Mouse (Mus musculus) cerebellum, adult 11 months (tissue): Measurements from ENCODE around the gene Marc2.

Experiments
- DNase-seq: peaks from one replicate; pipeline ENCODE4 v3.0.0; 2022

Gene Marc2

DNA sequence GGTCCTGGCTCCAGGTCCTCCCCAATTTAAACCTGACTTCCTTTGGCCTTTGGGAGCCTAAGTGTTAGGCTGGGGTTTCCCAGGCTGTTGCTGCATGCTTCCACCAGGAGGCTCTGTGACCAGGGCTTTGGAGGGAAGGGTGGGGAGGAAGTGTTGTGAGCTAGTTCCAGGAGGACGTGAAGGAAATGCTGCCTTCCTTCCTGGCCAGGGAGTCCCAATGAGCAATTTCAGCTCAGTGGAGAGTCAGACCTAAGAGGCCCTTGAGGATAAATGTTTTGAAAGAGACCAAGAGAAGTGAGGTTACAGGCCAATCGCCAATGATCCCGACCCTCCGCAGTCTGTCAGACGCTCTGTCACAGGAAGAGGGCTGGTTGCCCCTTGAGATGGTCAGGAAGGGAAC, 7.1 kb upstream of the Marc2 start:
- peak; percentile 45 for DNase-seq

DNA sequence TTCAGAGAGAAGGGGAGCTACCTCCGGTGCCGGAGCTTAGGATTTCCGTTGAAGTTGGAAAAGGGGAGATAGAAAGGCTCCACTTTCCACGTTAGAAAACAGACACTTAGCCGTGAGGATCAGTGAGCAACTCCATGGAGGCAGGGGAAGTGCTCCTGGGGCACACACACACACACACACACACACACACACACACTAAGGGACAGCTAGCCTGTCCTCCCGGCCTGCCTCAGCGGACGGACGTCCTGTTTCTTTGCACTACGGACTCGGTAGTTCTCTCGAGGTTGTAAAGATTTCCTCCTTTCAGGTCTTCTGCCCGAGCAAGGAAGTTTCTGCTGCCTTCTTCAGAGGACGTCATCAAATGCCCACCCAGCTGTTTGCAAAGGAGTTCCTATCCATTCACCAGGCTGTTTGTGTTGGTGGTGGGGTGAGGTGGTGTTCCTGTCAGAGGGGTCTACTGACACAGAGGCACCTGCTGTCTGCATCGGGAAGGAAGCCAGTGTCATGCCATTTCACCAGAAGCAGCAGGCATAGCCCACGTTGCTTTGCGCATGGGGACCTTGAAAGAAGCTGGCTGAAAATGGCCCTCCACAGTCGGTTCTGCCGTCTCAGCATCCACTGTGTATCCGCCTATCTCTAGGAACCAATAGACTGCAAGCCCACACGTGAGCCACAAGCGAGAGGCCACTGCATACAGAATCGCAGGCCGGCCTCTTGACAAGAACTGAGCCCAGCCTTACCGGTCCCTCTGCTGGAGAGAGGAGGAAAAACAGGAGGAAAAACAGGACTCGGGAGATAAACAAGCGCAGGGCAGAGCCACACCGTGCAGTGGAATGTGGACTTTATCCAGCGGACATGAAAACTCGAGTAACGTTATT, 5.7 kb upstream of the Marc2 start:
- DNase-seq: peak; percentile 63

DNA sequence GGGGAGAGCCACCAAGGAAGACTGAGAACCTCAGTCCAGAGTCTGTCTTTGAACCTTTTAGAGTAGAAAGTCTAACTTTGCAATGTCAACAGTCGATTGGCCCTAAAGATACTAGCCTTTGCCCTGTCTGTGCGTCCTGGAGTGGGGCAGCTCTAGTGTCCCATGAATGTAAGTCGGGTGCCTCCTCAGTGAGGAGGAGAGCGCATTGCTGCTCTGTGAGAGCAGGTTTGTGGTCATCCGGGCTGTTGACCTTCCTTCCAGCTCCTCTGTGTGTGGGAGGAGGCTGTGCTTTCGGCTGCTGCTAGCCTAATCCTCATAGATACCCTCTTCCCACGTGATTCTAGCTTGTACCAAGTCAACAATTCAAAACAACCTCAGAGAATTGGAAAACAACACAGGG, 4.9 kb upstream of the Marc2 start:
- no peak for DNase-seq

DNA sequence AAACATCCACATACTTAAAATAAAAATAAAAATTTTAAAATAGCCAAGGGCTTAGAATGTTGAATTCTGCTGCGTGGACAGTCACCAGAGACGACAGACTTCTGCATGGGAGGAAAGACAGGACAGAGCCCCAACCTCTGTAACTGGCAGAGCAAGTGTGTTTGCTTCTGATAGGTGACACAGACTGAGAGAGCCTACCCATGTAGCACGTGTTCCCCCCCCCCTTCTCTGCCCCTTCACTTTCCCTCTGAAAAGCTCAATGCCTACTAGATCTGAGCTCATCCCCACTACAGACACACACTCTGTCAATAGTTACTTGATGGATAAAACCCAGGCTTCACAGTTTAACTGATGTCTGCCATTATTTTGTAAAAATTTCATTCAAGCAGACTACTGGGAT, 722 bp upstream of the Marc2 start:
- no peak for DNase-seq

DNA sequence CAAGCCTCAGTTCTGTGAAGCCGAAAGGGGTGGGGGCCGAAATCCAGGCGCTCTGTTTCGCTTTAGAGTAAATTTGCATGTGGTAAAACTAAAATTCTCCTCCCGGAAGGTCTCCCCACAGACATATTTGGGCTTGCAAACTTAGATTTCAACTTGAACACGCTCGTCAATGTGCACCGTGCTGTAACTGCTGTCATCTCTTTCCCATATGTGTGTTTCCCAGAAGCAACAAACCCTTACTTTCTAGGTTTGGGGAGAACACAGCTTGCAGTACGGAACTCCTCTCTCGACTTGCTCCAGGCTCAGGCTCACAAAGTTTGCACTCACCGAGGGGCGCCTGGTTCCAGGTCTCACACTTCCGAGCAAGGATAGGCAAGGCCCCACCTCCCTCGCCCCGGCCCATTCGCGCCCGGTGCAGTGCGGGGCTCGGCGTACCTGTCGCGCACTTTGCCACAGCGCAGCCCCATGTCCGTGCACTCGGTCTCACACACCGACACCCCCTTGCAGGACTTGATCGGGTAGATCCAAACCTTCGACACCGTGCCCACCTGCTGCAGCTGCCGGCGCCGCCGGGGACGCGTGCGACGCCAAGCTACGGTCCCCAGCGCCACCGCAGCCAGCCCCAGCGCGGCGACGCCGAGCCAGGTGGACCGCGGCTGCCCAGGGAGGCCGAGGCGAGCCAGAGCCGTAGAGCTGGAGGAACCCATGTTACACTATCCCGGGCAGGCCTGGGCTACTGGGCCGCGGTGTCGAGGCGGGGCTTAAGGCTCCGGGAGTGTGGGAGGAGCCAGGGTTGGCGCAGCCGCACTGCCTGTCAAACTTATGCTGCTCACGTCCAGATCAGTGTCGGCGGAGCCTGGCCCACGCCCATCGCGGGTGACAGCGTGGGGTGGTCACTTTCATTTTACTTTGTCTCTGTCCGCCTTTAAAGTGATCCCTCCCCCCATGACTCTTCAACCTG, 860 bp downstream of the Marc2 start:
- peak; percentile 79 for DNase-seq

DNA sequence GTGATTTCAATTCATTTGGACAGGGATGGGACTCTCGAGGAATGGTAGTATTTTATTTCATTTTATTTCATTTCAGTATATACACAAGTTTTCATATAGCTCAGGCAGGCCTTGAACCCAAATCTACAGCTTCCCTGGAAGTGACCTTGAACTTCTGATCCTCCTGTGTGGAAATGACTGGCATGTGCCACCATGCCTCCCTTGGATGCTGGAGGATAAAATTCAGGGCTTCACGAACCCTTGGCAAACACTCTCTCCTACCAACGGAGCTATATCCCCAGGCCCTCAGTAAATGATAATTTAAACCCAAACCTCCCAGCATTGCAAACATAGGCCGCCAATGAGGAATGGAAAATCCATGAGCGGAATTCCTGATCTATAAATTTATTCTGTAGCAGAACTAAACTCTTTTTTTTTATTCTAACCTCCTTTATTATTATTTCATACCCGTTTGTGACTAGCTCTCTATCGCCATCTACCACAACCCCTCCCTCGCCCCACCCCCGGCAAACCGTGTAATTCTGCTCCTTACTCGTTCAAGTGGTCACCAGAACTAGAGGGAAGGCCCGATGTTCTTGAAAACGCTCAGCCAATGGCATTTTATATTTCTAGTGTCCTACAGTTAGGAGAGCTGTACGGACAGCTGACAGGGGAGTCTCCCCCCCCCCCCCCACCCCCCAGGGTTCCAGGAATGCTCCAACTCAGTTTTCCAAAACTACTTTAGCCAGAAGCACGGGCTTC, 1.8 kb downstream of the Marc2 start:
- no peak for DNase-seq

DNA sequence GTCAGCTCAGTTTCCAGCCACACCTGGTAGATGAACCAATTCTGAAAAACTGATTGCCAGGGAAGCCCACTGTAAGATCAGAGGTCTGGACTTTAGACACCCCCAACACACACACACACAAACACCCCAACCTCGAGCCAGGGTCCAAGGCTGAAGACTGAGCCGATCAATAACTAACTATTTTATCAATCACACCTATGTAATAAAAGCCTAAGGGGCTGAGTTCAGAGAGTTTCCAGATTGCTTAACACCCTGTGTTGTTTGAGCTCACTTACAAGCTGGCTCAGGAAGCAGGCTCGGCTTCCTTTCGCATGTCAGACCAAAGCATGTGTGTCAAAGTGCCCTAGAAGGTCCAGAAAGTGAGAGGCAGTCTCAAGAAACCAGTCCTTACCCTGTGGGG, 8.6 kb downstream of the Marc2 start:
- DNase-seq: no peak

DNA sequence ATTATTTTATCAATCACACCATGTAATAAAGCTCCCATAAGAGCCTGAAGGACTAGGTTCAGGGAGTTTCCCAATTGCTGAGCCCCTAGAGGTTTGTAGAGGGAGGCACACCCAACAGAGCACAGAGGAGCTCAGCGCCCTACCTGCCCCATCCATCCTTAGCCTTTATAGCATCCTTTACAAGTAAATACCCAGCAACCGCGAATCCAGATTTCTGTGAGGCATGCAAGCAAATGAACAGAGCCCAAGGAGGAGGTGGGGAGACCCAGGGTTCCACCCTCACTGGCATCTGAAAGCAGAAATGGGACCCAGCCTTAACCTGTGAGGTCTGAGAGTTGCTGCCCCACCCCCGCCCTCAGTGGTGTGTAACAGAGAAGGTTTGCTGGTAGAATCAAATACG, 9.9 kb downstream of the Marc2 start:
- no peak for DNase-seq

DNA sequence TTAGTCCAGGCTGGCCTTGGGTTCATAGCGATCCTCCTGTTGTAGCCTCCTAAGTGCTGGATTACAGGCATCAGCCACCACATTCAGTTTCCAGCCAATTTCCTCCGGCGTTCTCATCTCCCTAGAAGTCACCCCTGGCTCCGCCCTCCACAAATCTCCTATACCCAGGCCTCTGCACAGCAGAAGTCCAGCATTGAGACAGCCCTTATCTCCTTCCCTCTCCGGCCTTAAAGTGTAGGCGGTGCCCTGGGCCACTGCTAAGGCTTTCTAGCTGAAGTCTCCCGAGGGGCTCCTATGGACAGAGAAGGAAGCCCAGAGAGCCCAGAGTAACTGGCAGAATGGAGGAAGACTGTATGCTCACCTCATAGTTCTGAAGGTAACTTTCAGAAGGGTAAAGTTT, 12.8 kb downstream of the Marc2 start:
- no peak for DNase-seq

DNA sequence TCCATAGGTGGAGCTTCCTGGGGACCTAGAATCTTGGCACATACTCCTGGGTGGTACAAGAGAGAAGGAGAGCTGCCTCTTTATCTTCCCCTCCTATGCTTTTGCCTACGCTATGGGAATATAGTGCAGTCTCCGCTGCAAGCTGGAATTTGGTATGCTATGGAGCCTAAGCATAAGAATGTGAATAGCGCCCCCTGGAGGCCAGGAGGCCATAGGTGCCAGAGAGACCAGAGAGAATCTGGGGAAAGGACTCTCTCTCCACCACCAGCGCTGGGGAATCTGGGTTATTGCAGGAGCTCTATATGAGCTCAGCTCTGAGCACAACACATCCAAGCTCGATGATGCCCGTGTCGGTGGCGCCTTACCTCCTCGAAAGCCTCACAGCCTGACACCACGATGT, 14.0 kb downstream of the Marc2 start:
- DNase-seq: no peak

DNA sequence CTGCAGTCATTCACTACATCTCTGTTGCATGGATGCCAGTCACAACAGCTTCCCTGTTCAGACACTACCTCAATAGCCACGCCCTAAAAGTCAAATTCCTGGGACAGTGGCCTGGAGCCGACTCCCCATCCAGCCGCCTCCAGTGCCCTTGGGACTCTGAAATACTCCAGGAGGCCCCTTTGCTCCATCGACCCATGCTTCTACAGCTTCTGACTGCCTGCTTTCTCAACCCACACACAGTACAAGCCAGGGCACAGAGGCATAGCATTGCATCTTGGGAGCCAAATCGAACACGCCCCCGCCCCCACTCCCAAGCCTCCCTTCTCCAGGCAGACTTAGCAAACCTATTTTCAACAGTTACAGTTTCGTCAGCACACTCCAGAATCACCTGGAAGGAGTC, 16.4 kb downstream of the Marc2 start:
- DNase-seq: no peak

DNA sequence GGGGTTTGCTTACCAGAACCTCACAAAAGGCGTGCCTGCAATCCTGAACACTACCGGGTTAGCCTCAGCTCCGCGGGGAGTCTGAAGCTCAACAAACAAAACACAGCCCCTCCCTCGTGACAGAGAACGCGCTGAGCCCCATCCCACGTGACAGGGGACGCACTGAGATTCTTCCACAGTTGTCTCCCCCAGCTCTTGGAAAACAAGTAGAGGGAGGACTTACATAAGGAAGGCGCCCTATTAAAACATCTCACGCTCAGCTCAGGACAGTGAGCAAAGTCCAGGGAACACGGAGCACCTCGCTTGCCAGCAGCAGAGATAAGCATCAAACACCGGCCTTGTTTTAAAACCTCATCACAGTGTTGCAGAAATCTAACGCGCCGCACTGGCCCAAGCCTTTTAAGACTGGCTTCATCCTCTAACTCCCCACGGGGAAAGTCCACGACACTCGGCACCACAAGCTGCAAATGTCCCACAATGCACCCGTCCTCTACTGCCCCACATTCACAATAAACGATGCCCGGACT, 19.0 kb downstream of the Marc2 start:
- DNase-seq: no peak

DNA sequence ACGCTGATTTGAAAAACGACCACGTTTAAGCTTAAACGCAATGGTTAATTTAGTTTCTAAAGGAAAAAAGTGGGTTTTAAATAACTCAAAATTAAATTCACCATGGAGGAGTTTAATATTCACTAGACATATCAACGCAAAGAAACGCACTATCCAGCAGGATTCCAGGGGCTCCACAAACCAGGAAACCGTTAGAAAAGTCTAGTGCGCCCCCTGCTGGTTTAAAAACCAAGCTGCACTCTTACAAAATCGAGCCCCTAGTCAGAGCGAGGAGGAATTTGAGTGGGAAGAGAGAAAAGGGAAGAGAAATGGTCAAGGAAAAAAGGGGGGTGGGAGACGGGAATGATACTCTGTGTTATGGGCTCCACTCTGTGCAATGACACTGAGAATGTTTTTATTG, 21.2 kb downstream of the Marc2 start:
- DNase-seq: no peak

DNA sequence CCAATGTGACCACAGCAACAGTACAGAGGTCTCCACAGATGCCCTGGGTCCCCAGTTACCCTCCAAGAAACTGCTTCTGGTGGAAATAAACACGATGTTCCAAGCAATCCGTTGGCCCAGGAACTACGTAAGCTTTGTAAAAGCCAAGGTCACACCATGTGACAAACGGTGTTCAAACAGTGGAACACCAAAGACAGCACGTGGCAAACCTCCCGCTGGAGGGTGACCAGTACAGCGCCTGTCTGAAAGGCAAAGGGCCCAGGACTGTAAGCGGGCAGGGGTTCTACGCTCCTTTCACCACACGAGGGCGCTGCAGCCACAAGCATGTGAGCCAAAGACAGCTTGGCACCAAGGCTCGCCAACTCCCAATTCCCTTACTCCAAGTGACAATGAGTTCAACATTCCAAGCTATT, 21.8 kb downstream of the Marc2 start:
- DNase-seq: peak; percentile 76

DNA sequence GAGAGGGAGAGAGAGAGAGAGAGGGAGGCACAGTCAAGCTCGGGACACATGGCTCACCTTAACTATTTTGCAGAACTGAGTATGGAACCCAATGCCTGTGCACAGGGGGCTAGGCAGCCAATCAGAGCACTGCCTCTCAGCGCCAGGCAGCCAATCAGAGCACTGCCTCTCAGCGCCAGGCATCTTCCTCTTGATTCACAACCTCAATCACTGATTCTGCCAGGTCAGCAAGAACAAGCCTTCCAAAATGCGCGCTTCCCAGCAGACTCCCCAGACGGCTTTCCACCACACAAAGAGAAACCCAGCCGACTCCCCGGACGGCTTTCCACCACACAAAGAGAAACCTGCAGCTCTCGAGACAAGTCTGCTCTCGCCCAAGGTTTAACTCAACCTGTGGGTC, 23.6 kb downstream of the Marc2 start:
- DNase-seq: no peak

DNA sequence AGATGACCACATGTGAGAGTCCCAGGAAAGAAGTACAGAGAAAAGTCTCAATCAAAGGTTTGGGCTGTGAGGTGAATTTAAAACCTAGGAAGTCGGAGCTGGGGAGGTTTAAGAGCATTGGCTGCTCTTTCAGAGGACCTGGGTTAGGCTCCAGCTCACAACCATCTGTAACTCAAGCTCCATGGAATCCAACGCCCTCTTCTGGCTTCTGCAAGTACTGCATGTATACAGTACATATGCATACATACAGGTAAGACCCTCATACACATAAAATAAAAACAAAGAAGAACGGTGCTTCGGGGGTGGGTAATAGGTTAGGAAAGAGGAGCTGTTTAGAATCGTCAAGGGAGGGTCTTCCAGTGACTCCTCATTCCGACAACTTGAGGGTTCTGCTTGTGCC, 28.5 kb downstream of the Marc2 start:
- DNase-seq: no peak

DNA sequence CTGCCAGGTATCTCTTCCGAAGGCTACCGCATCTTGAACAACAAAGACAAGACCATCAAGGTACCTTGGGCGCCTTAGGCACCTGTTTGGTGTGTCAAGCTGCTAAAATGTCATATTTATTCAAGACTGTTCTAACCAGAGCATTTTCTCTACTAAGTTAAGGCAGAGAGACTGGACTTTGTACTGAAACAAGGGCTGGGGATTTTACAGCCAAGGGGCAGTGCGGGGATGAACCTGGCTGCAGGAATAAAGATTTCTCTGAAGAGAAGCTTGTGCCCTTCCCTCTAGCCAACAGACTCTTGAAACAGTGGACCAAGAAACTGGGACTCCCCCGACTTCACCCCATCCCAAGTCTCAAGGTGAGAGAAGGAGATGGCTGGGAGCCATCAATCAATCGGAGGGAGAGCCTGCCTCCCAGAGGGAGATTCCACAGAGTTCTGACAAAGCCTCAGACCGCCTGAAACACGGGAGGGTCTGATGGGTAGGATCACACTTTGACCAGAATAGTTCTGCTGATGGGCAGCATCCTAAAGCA, 34.5 kb downstream of the Marc2 start:
- no peak for DNase-seq

DNA sequence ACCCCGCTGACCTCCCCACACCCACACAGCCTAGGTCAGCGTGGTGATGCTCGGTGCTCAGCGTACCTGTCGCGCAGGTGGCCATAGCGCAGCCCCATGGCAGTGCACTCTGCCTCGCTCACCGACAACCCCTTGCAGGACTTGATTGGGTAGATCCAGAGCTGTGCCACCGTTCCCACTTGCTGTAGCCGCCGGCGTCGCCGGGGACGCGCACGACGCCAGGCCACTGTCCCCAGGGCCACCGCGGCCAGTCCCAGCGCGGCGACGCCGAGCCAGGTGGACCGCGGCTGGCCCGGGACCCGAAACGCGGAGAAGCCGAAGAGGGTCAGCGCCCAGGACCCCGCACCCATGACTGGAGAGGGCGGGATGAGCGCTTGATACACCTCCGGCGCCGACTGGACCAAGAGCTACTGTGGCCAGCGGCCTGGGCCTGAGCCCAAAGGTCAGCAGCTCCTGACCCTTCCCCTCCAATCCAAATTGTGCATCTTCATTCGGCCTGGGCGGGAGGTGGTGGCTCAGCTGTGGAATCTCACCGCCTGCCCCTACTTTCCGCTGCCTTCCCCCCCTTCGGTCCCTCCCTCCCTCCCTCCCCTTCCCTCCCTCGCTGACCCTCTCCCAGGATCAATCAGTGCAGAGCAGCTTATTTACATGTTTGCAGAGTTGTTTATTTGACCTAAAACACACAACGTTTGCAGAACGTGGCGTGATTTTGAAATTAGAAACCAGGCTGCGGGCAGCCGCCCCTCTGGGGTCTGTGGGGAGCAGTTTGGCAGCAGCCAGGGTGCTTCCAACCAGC, 35.3 kb downstream of the Marc2 start, which contains the start of gene Marc1:
TSS of gene Marc1 (minus strand) at position 534 of the 796 bp plus-strand sequence.
- DNase-seq: no peak

DNA sequence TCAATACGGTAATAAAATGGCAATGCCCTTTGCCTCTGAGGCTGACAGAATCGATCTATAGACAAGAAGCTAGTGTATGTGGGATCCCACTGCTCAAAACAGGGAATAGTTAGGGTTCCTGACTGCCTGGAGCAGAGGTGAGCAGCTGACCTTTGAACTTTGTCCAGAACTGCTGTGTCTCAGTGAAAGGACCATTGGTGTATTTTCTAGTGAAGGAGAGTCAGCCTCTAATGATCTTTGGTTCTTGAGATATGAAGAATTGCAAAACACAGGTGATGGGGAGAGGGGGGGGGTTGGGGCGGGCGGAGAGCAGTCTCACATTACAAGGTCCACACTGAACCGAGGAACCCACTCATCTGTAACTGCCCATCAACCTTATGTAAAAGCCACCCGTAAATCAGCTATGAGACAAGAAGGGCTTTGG, 36.7 kb downstream of the Marc2 start:
- no peak for DNase-seq

DNA sequence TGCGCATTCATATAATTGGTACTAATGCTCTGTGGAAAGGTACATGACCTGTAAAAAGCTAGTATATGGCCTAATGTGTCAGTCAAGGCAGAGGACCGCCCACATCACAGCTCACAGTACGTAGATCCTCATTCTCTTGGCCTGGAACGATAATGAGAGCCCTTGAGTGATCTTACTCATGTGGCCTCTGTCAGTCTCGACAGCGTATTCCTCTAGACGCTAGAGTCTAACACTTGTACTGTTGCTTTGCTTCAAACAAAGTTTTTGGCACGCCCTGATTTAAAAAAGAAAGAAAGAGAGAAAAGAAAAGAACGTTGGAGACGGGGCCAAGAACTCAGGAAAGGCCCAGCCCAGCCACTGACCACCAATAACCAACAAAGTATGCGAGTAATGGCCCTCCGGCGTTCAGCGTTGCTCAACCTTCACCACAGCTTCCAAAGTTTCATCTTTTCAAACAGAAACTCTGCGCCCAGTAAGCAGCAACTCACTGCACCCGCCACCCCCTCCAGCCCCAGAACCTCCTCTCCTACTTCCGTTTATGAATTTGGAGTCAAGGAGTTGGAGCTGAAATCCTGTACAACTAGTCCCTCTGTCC, 37.7 kb downstream of the Marc2 start:
- no peak for DNase-seq
